Comparison of ENCODE assay signal across 34 mouse cellular contexts in the genomic region with DNA sequence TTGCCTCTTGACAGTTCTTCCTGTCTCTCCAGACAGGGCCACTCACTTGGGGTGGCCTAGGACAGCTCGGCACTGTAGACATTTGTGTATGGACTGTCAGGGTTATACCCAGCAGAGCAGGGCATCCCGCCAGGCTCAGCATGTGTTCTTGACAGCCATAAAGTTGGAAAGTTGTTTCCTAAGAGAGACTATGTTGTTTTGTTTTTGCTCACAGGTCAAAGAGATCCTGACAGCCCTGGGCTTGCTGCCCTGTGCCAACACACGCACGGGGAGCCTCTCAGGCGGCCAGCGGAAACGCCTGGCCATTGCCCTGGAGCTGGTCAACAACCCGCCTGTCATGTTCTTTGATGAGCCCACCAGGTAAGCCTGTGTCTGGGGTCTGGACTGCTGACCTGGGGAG. TPM values are rescaled to one million over a fixed set of nuclear protein-coding genes. Genes with fewer than 3 reads are reported as not detected.
A peak's percentile ranks its signal among the peaks of the same experiment; 100 is the strongest.
DNase-seq lines count a peak whose midpoint lies in the region; ATAC-seq and TF ChIP-seq lines count a peak whose summit lies in the region.
"Had no signal": no experiment of that assay in that cellular context is flagged by ENCODE, and none has a peak within 500 bp of the region (broad histone marks: within the 10 kb centered on the region; RNA-seq: fewer than 3 reads in every experiment).

No protein-coding gene starts in this region.

- no peak overlapping the region for H3K4me3 ChIP-seq in hindbrain, postnatal 0 days (ENCODE audit: low read length)
- H3K4me3 ChIP-seq in hindbrain, embryonic 10.5 days, result no peak overlapping the region
- no peak overlapping the region for H3K4me3 ChIP-seq in liver, postnatal 0 days (ENCODE audit: low read depth, low read length)
- no peak overlapping the region for H3K4me3 ChIP-seq in liver, embryonic 12.5 days
- H3K4me3 ChIP-seq in layer of hippocampus, adult 2 months, result no peak overlapping the region
- H3K4me3 ChIP-seq: embryonic facial prominence, embryonic 10.5 days; embryonic facial prominence, embryonic 13.5 days; erythroblast, embryonic 14.5 days; forebrain, embryonic 12.5 days; forebrain, embryonic 15.5 days; heart, adult 2 months; hindbrain, embryonic 13.5 days had no signal

- H3K4me1 ChIP-seq in hindbrain, postnatal 0 days (ENCODE audit: insufficient read depth, low read length), result no peaks in the 10 kb centered on the region
- peaks cover 11% of the 10 kb centered on the region for H3K4me1 ChIP-seq in hindbrain, embryonic 10.5 days (replicated peaks)
- H3K4me1 ChIP-seq in liver, postnatal 0 days (ENCODE audit: insufficient read depth), result peaks cover 12% of the 10 kb centered on the region
- H3K4me1 ChIP-seq in liver, embryonic 12.5 days, result peaks cover 40% of the 10 kb centered on the region
- H3K4me1 ChIP-seq: forebrain, embryonic 12.5 days; forebrain, embryonic 15.5 days; hindbrain, embryonic 13.5 days had no signal

- no peak overlapping the region for H3K27ac ChIP-seq in hindbrain, postnatal 0 days
- H3K27ac ChIP-seq in hindbrain, embryonic 10.5 days, result no peak overlapping the region
- H3K27ac ChIP-seq in liver, postnatal 0 days (ENCODE audit: low read depth), result no peak overlapping the region
- no peak overlapping the region for H3K27ac ChIP-seq in liver, embryonic 12.5 days
- no peak overlapping the region for H3K27ac ChIP-seq in layer of hippocampus, adult 2 months
- H3K27ac ChIP-seq: embryonic facial prominence, embryonic 10.5 days; embryonic facial prominence, embryonic 13.5 days; forebrain, embryonic 12.5 days; forebrain, embryonic 15.5 days; heart, adult 2 months; hindbrain, embryonic 13.5 days had no signal

- ATAC-seq in hindbrain, postnatal 0 days, result 0 out of 2 replicates have a peak, but pooled peaks have one; percentile 31
- ATAC-seq in liver, postnatal 0 days, result peak; percentile 59
- no peak for ATAC-seq in liver, embryonic 12.5 days
- ATAC-seq: forebrain, embryonic 15.5 days; hindbrain, embryonic 16.5 days; inflammation-experienced regulatory T-cells, adult 6 months; intestine, embryonic 16.5 days; Patski had no signal

- H3K4me2 ChIP-seq in hindbrain, postnatal 0 days (ENCODE audit: low read depth, low read length), result no peak overlapping the region
- H3K4me2 ChIP-seq in liver, postnatal 0 days (ENCODE audit: low read depth, low read length), result no peak overlapping the region
- H3K4me2 ChIP-seq in liver, embryonic 12.5 days, result no peak overlapping the region
- H3K4me2 ChIP-seq: embryonic facial prominence, embryonic 13.5 days; forebrain, embryonic 12.5 days; forebrain, embryonic 15.5 days; heart, embryonic 11.5 days; hindbrain, embryonic 13.5 days had no signal

- no peak for TF ChIP-seq CTCF in hindbrain, postnatal 0 days (IDR thresholded peaks at IDR 0.05; ENCODE audit: low read depth)
- TF ChIP-seq CTCF in liver, postnatal 0 days (IDR thresholded peaks at IDR 0.05; ENCODE audit: low read depth), result no peak
- TF ChIP-seq CTCF in layer of hippocampus, adult 2 months (conservative IDR thresholded peaks at IDR 0.05), result no peak

- peaks cover 18% of the 10 kb centered on the region for H3K36me3 ChIP-seq in hindbrain, postnatal 0 days (ENCODE audit: insufficient read depth, low read length)
- peaks cover 7% of the 10 kb centered on the region; the same call in 1 of the 2 replicates for H3K36me3 ChIP-seq in hindbrain, embryonic 10.5 days
- H3K36me3 ChIP-seq in liver, postnatal 0 days (replicated peaks; ENCODE audit: insufficient read depth, low read length), result peaks cover 20% of the 10 kb centered on the region
- H3K36me3 ChIP-seq in liver, embryonic 12.5 days, result no peaks in the 10 kb centered on the region
- H3K36me3 ChIP-seq: embryonic facial prominence, embryonic 10.5 days; G1E had no signal

- H3K27me3 ChIP-seq in hindbrain, postnatal 0 days (ENCODE audit: insufficient read depth, low read length), result no peaks in the 10 kb centered on the region
- no peaks in the 10 kb centered on the region; the same call in 1 of the 2 replicates for H3K27me3 ChIP-seq in hindbrain, embryonic 10.5 days (ENCODE audit: insufficient read depth, poor library complexity, severe bottlenecking)
- no peaks in the 10 kb centered on the region for H3K27me3 ChIP-seq in liver, postnatal 0 days (ENCODE audit: insufficient read depth, low read length)
- no peaks in the 10 kb centered on the region for H3K27me3 ChIP-seq in liver, embryonic 12.5 days (replicated peaks)
- H3K27me3 ChIP-seq: embryonic facial prominence, embryonic 13.5 days; forebrain, embryonic 12.5 days; forebrain, embryonic 15.5 days; hindbrain, embryonic 13.5 days had no signal

- DNase-seq in adrenal gland, postnatal 10 days, result peak; percentile 64
- no peak for DNase-seq in adrenal gland, adult 18-20 months (ENCODE audit: low spot score in 2 of 2)
- no peak for DNase-seq in hindbrain, postnatal 0 days (ENCODE audit: low spot score)
- no peak for DNase-seq in hindbrain, embryonic 10.5 days (ENCODE audit: low spot score)
- no peak for DNase-seq in liver, postnatal 0 days
- no peak for DNase-seq in layer of hippocampus, adult 2 months (ENCODE audit: low spot score in 2 of 2)
- DNase-seq: B cell, adult 2 months; cerebellum, adult 11-12 months; cerebellum, adult 8-10 months; cerebellum, postnatal 36 days; embryo, embryonic 11 days; gastrocnemius, postnatal 25 days had no signal

- no peak for TF ChIP-seq EP300 in liver, postnatal 0 days (IDR thresholded peaks at IDR 0.05; ENCODE audit: low read depth)

- H3K9ac ChIP-seq in hindbrain, postnatal 0 days (replicated peaks; ENCODE audit: low read length), result no peak overlapping the region
- H3K9ac ChIP-seq in liver, postnatal 0 days (replicated peaks), result no peak overlapping the region
- no peak overlapping the region for H3K9ac ChIP-seq in liver, embryonic 12.5 days
- H3K9ac ChIP-seq: embryonic facial prominence, embryonic 13.5 days; forebrain, embryonic 12.5 days; forebrain, embryonic 15.5 days; hindbrain, embryonic 13.5 days had no signal

- 48% methylated on average over 8 of the region's 8 CpGs for WGBS in hindbrain, postnatal 0 days
- 88% methylated on average over 8 of the region's 8 CpGs for WGBS in hindbrain, embryonic 10.5 days
- 81% methylated on average over 8 of the region's 8 CpGs for WGBS in liver, postnatal 0 days (ENCODE audit: insufficient replicate concordance)
- WGBS in liver, embryonic 12.5 days (ENCODE audit: insufficient replicate concordance), result 78% methylated on average over 8 of the region's 8 CpGs

- no peaks in the 10 kb centered on the region for H3K9me3 ChIP-seq in hindbrain, postnatal 0 days (ENCODE audit: low read length)
- no peaks in the 10 kb centered on the region for H3K9me3 ChIP-seq in hindbrain, embryonic 10.5 days
- H3K9me3 ChIP-seq in liver, postnatal 0 days (ENCODE audit: low read length), result no peaks in the 10 kb centered on the region
- H3K9me3 ChIP-seq in liver, embryonic 12.5 days (replicated peaks), result no peaks in the 10 kb centered on the region
- H3K9me3 ChIP-seq: embryonic facial prominence, embryonic 10.5 days; embryonic facial prominence, embryonic 13.5 days; forebrain, embryonic 12.5 days; forebrain, embryonic 15.5 days; hindbrain, embryonic 13.5 days had no signal

RNA-seq across cellular contexts. Expression of gene Tff3, which starts 25.6 kb away (rescaled TPM):
- not detected for total RNA-seq in adrenal gland, postnatal 10 days (2021)
- not detected for total RNA-seq in adrenal gland, adult 18-20 months (2021)
- not detected in 2 replicates for total RNA-seq in hindbrain, postnatal 0 days (2014; rRNA removed)
- polyA plus RNA-seq in hindbrain, postnatal 0 days (2015; fragmentation: Nextera tagmentation; extraction: Ambion mirVana), result 0.44 and 0.55 TPM in 2 replicates
- 1.1 TPM in 1 of 2 replicates, not detected in the other for polyA plus RNA-seq in hindbrain, embryonic 10.5 days (2016; fragmentation: Nextera tagmentation; extraction: Ambion mirVana)
- polyA plus RNA-seq in liver, postnatal 0 days (2015; fragmentation: Nextera tagmentation; extraction: Ambion mirVana), result 932 and 1,034 TPM in 2 replicates
- polyA plus RNA-seq in liver, embryonic 12.5 days (2016; fragmentation: Nextera tagmentation; extraction: Ambion mirVana), result 2.2 and 2.3 TPM in 2 replicates
- not detected for total RNA-seq in layer of hippocampus, adult 2 months (2021)
- total RNA-seq: adrenal gland, postnatal 36 days; CH12.LX; G1E; gastrocnemius, adult 8-10 months; gastrocnemius, postnatal 25 days; heart, adult 2 months; heart, postnatal 25 days; hematopoietic stem cell, adult 5-6 weeks had no signal
- polyA plus RNA-seq: cortical plate, adult 2 months; embryonic facial prominence, embryonic 10.5 days; embryonic facial prominence, embryonic 13.5 days; erythroblast, embryonic 14.5 days; G1E; heart, embryonic 11.5 days; heart, embryonic 14.5 days; heart, postnatal 0 days; inflammation-experienced regulatory T-cells, adult 6 months; Patski had no signal

RNA-seq across cellular contexts. Expression of gene Tff2, which starts 40.3 kb away (rescaled TPM):
- under 1 TPM in 1 of 2 experiments, not detected in 1; 0.51 TPM for total RNA-seq in adrenal gland, postnatal 10 days (2021)
- not detected for total RNA-seq in adrenal gland, adult 18-20 months (2021)
- total RNA-seq in hindbrain, postnatal 0 days (2014; rRNA removed), result not detected in 2 replicates
- not detected in 2 replicates for polyA plus RNA-seq in hindbrain, postnatal 0 days (2015; fragmentation: Nextera tagmentation; extraction: Ambion mirVana)
- not detected in 2 replicates for polyA plus RNA-seq in hindbrain, embryonic 10.5 days (2016; fragmentation: Nextera tagmentation; extraction: Ambion mirVana)
- 0.33 and 0.39 TPM in 2 replicates for polyA plus RNA-seq in liver, postnatal 0 days (2015; fragmentation: Nextera tagmentation; extraction: Ambion mirVana)
- polyA plus RNA-seq in liver, embryonic 12.5 days (2016; fragmentation: Nextera tagmentation; extraction: Ambion mirVana), result not detected in 2 replicates
- not detected for total RNA-seq in layer of hippocampus, adult 2 months (2021)
- total RNA-seq: adrenal gland, postnatal 36 days; CH12.LX; G1E; gastrocnemius, adult 8-10 months; gastrocnemius, postnatal 25 days; heart, adult 2 months; heart, postnatal 25 days; hematopoietic stem cell, adult 5-6 weeks had no signal
- polyA plus RNA-seq: cortical plate, adult 2 months; embryonic facial prominence, embryonic 10.5 days; embryonic facial prominence, embryonic 13.5 days; erythroblast, embryonic 14.5 days; forebrain, embryonic 12.5 days; forebrain, embryonic 15.5 days; G1E; heart, embryonic 11.5 days; heart, embryonic 14.5 days; heart, postnatal 0 days; hindbrain, embryonic 13.5 days; hindbrain, embryonic 16.5 days; inflammation-experienced regulatory T-cells, adult 6 months; Patski had no signal

RNA-seq across cellular contexts. Expression of gene Abcg1, which starts 46.3 kb away (rescaled TPM):
- 10 to 100 TPM; 12.9 to 14.2 TPM for total RNA-seq in adrenal gland, postnatal 10 days (2021)
- total RNA-seq in adrenal gland, adult 18-20 months (2021), result 10 to 100 TPM in 1 of 2 experiments, 1 to 10 TPM in 1; 10.0 to 16.6 TPM
- total RNA-seq in hindbrain, postnatal 0 days (2014; rRNA removed), result 34.9 and 40.7 TPM in 2 replicates
- 17.4 and 18.9 TPM in 2 replicates for polyA plus RNA-seq in hindbrain, postnatal 0 days (2015; fragmentation: Nextera tagmentation; extraction: Ambion mirVana)
- 6.9 and 9.7 TPM in 2 replicates for polyA plus RNA-seq in hindbrain, embryonic 10.5 days (2016; fragmentation: Nextera tagmentation; extraction: Ambion mirVana)
- polyA plus RNA-seq in liver, postnatal 0 days (2015; fragmentation: Nextera tagmentation; extraction: Ambion mirVana), result 8.9 and 9.4 TPM in 2 replicates
- polyA plus RNA-seq in liver, embryonic 12.5 days (2016; fragmentation: Nextera tagmentation; extraction: Ambion mirVana), result 5.4 and 5.5 TPM in 2 replicates
- 10 to 100 TPM; 75.7 to 83.3 TPM for total RNA-seq in layer of hippocampus, adult 2 months (2021)
- polyA plus RNA-seq: G1E had no signal
